Mouse (Mus musculus): ENCODE measurements around the gene Mrgprg.

DNA sequence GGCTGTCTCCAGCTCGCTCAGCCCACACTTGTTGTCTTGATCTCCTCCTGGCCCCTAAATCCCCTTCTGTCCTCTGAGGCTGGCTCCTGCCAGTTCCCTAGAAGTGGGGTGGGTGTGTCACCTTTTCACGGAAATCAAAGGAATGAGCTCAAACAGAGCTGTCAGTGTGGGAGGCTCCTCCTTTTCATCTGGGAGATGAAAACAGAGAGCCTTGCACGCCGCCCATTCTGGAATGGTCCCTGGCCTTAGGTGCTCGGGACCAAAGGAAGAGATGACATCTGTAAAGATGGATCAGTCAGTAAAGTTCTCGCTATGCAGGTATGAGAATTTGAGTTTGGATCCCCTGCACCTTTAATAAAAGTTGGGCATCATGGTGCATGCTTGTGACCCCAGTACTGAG lies at the start of gene Mrgprg:
- TF ChIP-seq CTCF (conservative IDR thresholded peaks at IDR 0.05; ENCODE audit: low read length): no peak
- TF ChIP-seq NANOG (IDR thresholded peaks at IDR 0.05; ENCODE audit: borderline replicate concordance, low read length): no peak
